Mouse (Mus musculus) bone marrow, adult 2 months (tissue): ENCODE measurements at regions not wholly inside any gene's neighbourhood (a gene's known extent, or its start where the extent isn't known, plus 50 kb on each side); places are given as distances from the start of the nearest gene placed in this dataset.

Experiments
- H3K27ac ChIP-seq: fragments of 200-500 bp; 2 replicates; pipeline ENCODE4 v1.5.1; 2012; ENCODE audit warnings: low read depth, mild to moderate bottlenecking, control low read depth, inconsistent platforms, low read length; ENCODE audit not compliant: control insufficient read depth, poor library complexity, insufficient read depth
- H3K4me1 ChIP-seq: fragments of 200-500 bp; 2 replicates; pipeline ENCODE4 v1.6.1; 2011; ENCODE audit warnings: low read length; ENCODE audit not compliant: control insufficient read depth, insufficient read depth
- H3K4me3 ChIP-seq: fragments of 200-500 bp; replicated peaks from 2 replicates; pipeline ENCODE3; 2011; ENCODE audit warnings: mild to moderate bottlenecking, low read depth, low read length, control low read depth; ENCODE audit not compliant: control insufficient read depth
- CTCF ChIP-seq: fragments of 200-500 bp; IDR thresholded peaks from 2 replicates; pipeline ENCODE4 v1.5.1; 2011; ENCODE audit warnings: low read length, control low read depth; ENCODE audit not compliant: control insufficient read depth, insufficient read depth
- POLR2A ChIP-seq: fragments of 200-500 bp; IDR thresholded peaks from 2 replicates; pipeline ENCODE4 v1.6.1; 2011; ENCODE audit warnings: low read depth, mild to moderate bottlenecking, control low read depth, low read length, borderline replicate concordance; ENCODE audit not compliant: control insufficient read depth
- WGBS: fragments of 180-500 bp; shearing (Covaris S2); methylation state at CpG from one replicate; pipeline ENCODE4 v1.1.7; 2018; 5-methylcytosine and 5-hydroxymethylcytosine counted together

GRCm38 (mm10) chr6:66268427-66268826, 266.8 kb upstream of the Mad2l1 start:
- TF ChIP-seq POLR2A (no peak), CTCF (no peak)
- Histone ChIP-seq H3K4me3 (no peak overlapping the region), H3K4me1 (no peaks in the 10 kb centered on the region), H3K27ac (no peak overlapping the region)
- WGBS = 87% methylated on average over 3 of the region's 3 CpGs

GRCm38 (mm10) chr6:66271414-66272206, 263.6 kb upstream of the Mad2l1 start:
- TF ChIP-seq CTCF (no peak), POLR2A (no peak)
- Histone ChIP-seq H3K27ac (no peak overlapping the region), H3K4me1 (no peaks in the 10 kb centered on the region), H3K4me3 (no peak overlapping the region)
- 58% methylated on average over 6 of the region's 6 CpGs for WGBS

GRCm38 (mm10) chr6:66272216-66272615, 263.0 kb upstream of the Mad2l1 start:
- WGBS = 23% methylated on average over 2 of the region's 2 CpGs
- TF ChIP-seq CTCF (no peak), POLR2A (no peak)
- H3K4me1 ChIP-seq = no peaks in the 10 kb centered on the region
- no peak overlapping the region for H3K27ac ChIP-seq
- no peak overlapping the region for H3K4me3 ChIP-seq

- Histone ChIP-seq H3K27ac (no peak overlapping the region), H3K4me1 (no peaks in the 10 kb centered on the region), H3K4me3 (no peak overlapping the region)
- TF ChIP-seq POLR2A = no peak
- TF ChIP-seq CTCF = no peak
- 18% methylated on average over 4 of the region's 4 CpGs for WGBS
Measured at GRCm38 (mm10) chr6:66274737-66275136, 260.5 kb upstream of the Mad2l1 start.

GRCm38 (mm10) chr6:66280701-66281100, 254.5 kb upstream of the Mad2l1 start:
- WGBS = 82% methylated on average over 8 of the region's 8 CpGs

GRCm38 (mm10) chr6:66282566-66283115, 252.5 kb upstream of the Mad2l1 start:
- 73% methylated on average over 6 of the region's 6 CpGs for WGBS
- Histone ChIP-seq H3K4me1 (no peaks in the 10 kb centered on the region), H3K4me3 (no peak overlapping the region), H3K27ac (no peak overlapping the region)
- TF ChIP-seq CTCF (no peak), POLR2A (no peak)

More at GRCm38 (mm10) chr6:66280701-66281100, 254.5 kb upstream of the Mad2l1 start:
- TF ChIP-seq POLR2A (no peak), CTCF (no peak)
- H3K27ac ChIP-seq = no peak overlapping the region
- H3K4me1 ChIP-seq = no peaks in the 10 kb centered on the region
- no peak overlapping the region for H3K4me3 ChIP-seq

GRCm38 (mm10) chr6:66283521-66283920, 251.7 kb upstream of the Mad2l1 start:
- no peak for TF ChIP-seq POLR2A
- TF ChIP-seq CTCF = no peak
- no peaks in the 10 kb centered on the region for H3K4me1 ChIP-seq
- H3K4me3 ChIP-seq = no peak overlapping the region
- no peak overlapping the region for H3K27ac ChIP-seq
- 47% methylated on average over 4 of the region's 4 CpGs for WGBS

- Histone ChIP-seq H3K4me1 (no peaks in the 10 kb centered on the region), H3K4me3 (no peak overlapping the region), H3K27ac (no peak overlapping the region)
- TF ChIP-seq CTCF (no peak), POLR2A (no peak)
Measured at GRCm38 (mm10) chr6:66287607-66288006, 247.6 kb upstream of the Mad2l1 start.

GRCm38 (mm10) chr6:66289196-66289595, 246.0 kb upstream of the Mad2l1 start:
- H3K4me3 ChIP-seq = no peak overlapping the region
- H3K4me1 ChIP-seq = no peaks in the 10 kb centered on the region
- no peak for TF ChIP-seq POLR2A
- no peak for TF ChIP-seq CTCF
- H3K27ac ChIP-seq = no peak overlapping the region
- 53% methylated on average over 3 of the region's 3 CpGs for WGBS
